Mouse (Mus musculus) C2C12 (cell line): ENCODE measurements around the gene Mcoln2.

Source experiments
- CEBPB ChIP-seq: IDR thresholded peaks from one replicate; pipeline ENCODE4 v1.6.1; 2011; ENCODE audit warnings: low read depth, mild to moderate bottlenecking, control low read depth, moderate library complexity
- CTCF ChIP-seq: IDR thresholded peaks from one replicate; pipeline ENCODE4 v1.5.1; 2011; ENCODE audit not compliant: control insufficient read depth, insufficient read depth, insufficient read length
- USF1 ChIP-seq: IDR thresholded peaks from one replicate; pipeline ENCODE4 v1.6.1; 2011; ENCODE audit warnings: low read depth, mild to moderate bottlenecking, control low read depth, moderate library complexity

DNA sequence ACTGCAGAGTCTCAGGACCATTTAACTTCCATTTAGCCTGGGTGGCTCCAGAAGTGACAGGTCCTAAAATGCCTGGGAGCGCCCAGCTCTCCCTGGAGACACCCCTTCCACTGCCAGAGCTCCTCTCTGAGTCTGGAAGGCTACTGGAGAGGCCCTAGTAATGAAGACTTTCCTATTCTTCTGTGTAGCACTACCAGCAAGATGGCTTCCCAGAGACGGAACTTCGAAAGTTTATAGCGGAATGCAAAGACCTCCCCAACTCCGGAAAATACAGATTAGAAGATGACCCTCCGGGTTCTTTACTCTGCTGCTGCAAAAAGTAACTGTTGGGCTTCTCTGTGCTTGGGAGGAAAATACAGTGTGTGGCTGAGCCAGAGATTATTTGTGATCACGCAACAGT, 9.4 kb upstream of the Mcoln2 start:
- no peak for TF ChIP-seq CTCF
- TF ChIP-seq CEBPB, result no peak
- no peak for TF ChIP-seq USF1
